21 mouse cellular contexts compared by ENCODE assay signal in the genomic region with DNA sequence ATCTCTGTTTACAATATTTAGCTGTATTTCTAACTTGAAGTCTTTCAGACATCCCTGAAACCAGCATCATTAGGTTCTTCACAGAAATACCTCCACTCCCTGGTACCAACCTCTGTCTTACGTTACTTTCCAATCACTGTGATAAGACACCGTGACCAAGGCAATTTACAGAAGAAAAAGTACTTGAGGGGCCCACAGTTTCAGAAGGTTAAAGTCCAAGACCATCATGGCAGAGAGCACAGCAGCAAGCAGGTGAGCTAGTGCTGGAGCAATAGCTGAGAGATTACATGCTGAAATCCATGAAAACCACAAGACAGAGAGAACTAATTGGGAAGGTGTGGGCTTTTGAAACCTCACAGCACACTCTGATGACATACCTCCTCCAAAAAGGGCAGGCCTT.
"Had no signal": no experiment of that assay in that cellular context is flagged by ENCODE, and none has a peak within 500 bp of the region (broad histone marks: within the 10 kb centered on the region; RNA-seq: fewer than 3 reads in every experiment).

No protein-coding gene starts in this region.

- H3K9me3 ChIP-seq: hindbrain, embryonic 13.5 days; hindbrain, embryonic 15.5 days; kidney, embryonic 15.5 days; limb, embryonic 15.5 days; liver, embryonic 12.5 days had no signal

- H3K27ac ChIP-seq: hindbrain, embryonic 13.5 days; hindbrain, embryonic 15.5 days; hindbrain, postnatal 0 days; kidney, embryonic 15.5 days; kidney, postnatal 0 days; limb, embryonic 13.5 days; limb, embryonic 15.5 days; liver, embryonic 12.5 days; liver, embryonic 14.5 days had no signal

- H3K36me3 ChIP-seq: hindbrain, embryonic 13.5 days; hindbrain, embryonic 15.5 days; kidney, embryonic 15.5 days; limb, embryonic 13.5 days; limb, embryonic 15.5 days; liver, embryonic 12.5 days had no signal

- H3K27me3 ChIP-seq: hindbrain, embryonic 13.5 days; hindbrain, embryonic 15.5 days; kidney, embryonic 15.5 days; limb, embryonic 13.5 days; limb, embryonic 15.5 days; liver, embryonic 12.5 days had no signal

- H3K4me2 ChIP-seq: heart, embryonic 11.5 days; hindbrain, embryonic 13.5 days; hindbrain, embryonic 15.5 days; kidney, embryonic 15.5 days; limb, embryonic 13.5 days; limb, embryonic 15.5 days; liver, embryonic 12.5 days had no signal

- H3K9ac ChIP-seq: hindbrain, embryonic 13.5 days; hindbrain, embryonic 15.5 days; kidney, embryonic 15.5 days; limb, embryonic 13.5 days; limb, embryonic 15.5 days; liver, embryonic 12.5 days; liver, embryonic 14.5 days had no signal

- H3K4me3 ChIP-seq: hindbrain, embryonic 13.5 days; hindbrain, embryonic 15.5 days; kidney, embryonic 15.5 days; limb, embryonic 13.5 days; limb, embryonic 15.5 days; liver, embryonic 12.5 days had no signal

- DNase-seq: gastrocnemius, postnatal 14 days; gastrocnemius, postnatal 36 days; heart, adult 18-20 months; heart, postnatal 10 days; kidney, adult 18-20 months; kidney, adult 9 months; kidney, postnatal 14 days; kidney, postnatal 36 days; layer of hippocampus, adult 9-11 months; layer of hippocampus, postnatal 36 days; left cerebral cortex, postnatal 4 days had no signal

- H3K4me1 ChIP-seq: hindbrain, embryonic 13.5 days; hindbrain, embryonic 15.5 days; kidney, embryonic 15.5 days; limb, embryonic 13.5 days; limb, embryonic 15.5 days; liver, embryonic 12.5 days had no signal

- ATAC-seq: hindbrain, postnatal 0 days; liver, embryonic 12.5 days had no signal
